Mouse (Mus musculus) layer of hippocampus, postnatal 36 days (tissue): ENCODE results near the gene Rcc1l. TPM values are rescaled to one million over a fixed set of nuclear protein-coding genes. Genes with fewer than 3 reads are reported as not detected.

Experiments
- DNase-seq, 2 experiments: peaks; one replicate each; pipeline ENCODE4 v3.0.0; 2022
- total RNA-seq, 2 experiments: library from RNA; stranded (reverse); gene quantifications; 2 replicates each; pipeline ENCODE4 v1.2.3; 2021

Rcc1l gene
- total RNA-seq, 2 experiments from 2014 or later, result 14.5 to 15.9 TPM

DNA sequence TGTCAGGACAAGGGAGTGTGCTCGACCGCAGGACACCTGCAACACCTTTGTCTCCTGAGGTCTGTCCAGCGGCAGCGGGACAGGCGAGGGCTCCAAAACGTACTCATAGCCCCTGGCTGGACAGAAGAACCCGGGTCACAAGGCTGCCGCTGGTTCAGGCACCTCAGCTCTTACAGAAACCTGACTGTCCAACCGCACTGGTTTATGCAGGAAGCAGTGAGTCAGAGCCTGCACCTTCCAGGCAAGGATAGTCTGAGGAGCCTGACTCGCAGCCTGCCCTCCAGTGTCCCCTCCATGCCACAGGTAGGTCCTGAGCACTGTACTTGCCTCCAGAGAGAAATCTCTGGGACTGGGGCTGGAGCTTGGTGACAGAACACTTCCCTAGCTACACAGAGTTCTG, 7.3 kb downstream of the Rcc1l start:
- no peak for DNase-seq

DNA sequence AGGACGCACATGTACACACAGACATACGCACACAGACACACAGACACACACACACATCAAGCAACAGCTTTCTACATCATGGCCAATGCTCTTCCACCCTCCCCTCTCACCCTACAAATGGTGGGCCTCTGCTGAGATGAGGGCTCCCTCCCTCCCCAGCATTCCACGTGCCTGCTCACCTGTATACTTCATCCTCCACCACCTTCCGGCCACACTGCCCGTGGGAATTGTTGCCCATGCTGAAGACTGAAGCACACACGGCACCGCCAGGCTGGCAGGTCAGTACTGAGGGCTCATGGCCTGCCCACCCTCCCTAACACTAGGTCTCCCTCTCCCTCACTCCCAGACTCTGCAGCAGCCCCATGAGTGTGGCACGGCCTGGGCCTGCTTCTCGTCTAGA, 8.5 kb downstream of the Rcc1l start:
- no peak for DNase-seq

DNA sequence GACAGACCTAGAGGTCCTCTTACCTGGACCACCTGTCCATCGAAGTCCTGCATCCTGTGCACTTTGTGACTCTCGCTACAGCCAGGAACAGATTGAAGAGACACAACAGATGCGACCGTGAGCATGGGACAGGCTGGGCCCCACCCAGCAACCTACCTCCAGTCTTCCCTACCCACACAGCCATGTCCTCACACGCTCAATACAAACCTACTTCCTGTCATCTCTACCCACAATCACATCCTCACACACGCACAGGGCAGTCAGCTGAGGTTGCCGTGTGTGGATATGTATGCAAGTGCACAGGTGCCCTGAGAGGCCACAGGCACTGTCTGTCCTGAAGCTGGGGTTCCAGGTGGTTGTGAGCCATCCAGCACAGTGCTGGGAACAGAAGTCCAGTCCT, 9.9 kb downstream of the Rcc1l start:
- DNase-seq, result no peak

DNA sequence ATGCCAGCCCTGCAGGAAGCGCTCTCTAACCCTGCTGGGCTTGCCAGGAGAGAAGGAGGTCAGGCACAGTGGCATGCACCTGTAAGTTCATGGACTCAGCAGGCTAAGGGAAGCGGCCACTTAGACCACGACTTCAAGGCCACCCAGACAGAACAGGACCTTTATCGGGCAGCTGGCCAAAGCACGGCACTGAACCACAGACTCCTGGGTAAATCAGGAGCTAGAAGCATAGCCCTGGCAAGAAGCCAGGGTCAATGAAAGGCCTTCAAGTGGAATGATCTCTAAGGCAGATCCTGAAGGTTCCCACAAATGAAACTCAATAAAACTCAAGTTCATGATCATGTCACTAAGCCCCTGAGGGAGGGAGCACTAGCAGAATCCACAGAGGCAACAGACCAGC, 11.9 kb downstream of the Rcc1l start:
- DNase-seq, result no peak

DNA sequence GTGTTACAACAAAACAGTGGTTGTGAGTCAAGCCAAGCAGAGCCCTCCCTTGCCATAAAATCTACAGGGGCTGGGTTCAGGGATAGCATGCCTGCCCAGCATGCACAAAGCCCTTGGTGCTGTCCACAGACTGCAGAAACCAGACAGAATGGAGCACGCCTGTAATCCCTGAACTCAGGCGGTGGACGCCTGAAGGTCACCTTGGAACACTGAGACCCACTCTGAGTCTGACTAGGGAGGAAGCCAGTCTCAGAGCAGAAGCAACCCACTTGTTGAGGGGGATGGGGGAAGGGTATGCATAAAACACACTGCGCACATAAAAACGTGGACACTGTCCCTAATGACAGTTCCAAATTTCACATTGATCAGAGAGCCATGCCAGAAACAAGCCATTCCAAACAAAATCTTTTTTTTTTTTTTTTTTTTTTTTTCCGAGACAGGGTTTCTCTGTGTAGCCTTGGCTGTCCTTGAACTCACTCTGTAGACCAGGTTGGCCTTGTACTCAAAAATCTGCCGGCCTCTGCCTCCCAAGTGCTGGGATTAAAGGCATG, 20.6 kb downstream of the Rcc1l start:
- no peak for DNase-seq

DNA sequence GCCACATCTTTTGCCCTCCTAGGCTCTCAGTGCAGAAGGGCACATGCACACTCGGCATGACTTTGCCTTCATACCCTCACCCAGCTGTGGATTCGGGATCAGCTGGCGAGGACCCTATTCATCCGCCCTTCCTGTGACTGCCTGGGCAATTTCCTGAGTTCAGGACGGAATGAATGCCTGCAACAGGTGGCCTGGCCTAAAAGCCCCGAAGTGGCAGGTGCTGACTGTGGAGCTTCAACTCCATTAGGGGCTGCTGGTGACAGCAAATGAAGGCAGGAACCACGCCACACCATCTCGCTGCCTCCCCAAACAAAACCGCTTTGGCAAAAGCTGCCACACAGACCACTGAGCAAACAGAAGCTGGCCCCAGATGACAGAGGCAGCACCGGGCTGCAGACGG, 24.7 kb downstream of the Rcc1l start:
- DNase-seq, result no peak

DNA sequence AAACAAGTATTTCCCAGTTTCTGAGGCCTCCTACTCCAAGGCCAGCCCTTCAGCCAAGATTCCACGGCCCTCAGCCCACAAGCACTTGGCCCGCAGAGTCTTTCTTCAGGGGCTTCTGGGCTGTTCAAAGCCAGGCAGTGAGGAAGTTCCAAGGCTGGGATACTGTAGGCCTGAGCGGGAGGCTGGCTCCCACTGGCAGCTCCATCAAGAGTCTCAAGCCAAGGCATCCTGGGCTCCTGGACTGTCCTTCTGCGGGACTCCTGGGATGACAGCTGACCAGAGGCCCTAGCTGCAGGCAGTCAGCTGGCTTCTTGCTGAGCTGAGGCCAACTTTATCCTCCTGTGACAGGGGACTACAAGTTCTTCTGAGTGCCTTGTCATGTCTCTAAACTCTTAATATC, 28.4 kb downstream of the Rcc1l start:
- DNase-seq, result no peak

DNA sequence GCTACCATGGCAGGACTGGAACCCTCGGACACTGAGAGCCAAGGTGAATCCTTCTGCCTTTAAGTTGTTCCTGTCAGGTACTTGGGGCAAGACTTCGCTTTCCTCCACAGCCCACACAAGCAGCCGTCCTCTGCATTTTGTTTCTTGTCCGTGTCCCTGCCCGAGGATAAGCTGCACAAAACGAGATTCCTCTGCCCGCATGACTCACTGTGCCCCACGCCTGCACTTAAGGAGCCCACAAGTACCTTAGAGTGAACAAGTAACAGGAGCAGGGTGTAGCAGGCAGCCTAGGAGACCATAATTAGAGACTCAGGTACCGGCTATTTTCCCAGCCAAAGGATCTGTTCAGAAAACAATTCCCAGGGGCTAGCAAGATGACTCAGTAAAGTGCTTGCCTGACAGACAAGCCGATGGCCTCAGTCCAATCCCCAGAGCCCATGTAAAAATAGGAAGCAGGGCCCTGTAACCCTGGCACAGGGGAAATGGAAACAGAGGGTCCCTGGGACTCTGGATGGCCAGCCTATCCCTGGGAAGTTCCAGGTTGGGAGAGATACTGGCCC, 29.3 kb downstream of the Rcc1l start:
- DNase-seq, result no peak

DNA sequence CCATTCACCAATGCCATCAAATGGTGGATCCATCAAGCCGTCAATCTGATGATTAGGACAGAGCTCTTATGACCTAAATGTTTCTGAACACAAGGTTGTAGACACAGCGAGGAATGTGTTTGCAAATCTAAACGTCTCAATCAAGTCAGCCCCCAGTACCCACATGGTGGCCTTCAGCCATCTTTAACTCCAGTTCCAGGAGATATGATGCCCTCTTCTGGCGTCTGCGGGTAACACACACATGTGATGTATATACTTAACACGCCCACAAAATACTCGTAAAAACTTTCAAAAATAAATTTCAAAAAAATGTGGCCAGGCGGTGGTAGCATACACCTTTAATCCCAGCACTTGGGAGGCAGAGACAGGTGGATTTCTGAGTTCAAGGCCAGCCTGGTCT, 31.6 kb downstream of the Rcc1l start:
- no peak for DNase-seq

DNA sequence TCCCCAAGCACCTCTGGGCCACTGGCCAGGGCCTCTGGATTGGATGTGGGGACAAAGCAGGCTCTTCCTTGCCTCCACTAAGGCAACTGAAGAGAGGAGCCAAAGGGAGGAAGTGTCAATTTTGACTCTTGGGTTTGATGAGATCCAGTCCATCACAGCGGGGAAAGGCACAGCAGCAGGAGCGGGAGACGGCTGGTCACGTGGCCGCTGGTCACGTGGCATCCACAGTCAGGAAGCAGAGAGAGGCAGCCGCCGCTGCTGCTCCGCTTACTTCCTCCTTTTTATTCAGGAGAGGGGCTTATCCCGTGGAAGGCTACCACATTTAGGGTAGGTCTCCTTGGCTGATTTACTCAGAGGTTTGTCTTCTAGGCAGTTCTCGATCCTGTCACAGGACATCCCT, 34.2 kb downstream of the Rcc1l start:
- no peak for DNase-seq

DNA sequence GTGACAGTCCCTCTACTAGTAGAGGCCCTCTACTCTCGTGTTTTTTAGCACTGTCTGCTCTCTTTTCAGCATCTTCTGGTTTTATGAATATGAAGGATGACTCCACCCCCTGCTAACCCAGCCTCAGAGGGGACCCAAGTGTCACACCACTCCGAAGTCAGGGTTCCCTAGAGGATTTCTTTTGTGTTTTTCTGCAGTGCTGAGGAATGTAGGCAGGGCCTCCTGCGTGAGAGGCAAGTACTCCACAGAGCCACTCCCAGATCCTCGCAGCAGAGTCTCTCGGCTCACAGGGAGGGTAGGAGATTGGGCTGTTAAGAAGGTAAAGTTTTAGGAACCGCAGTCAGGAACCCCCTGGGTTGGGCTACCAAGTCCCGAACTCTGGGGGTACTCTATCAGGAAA, 35.3 kb downstream of the Rcc1l start:
- no peak for DNase-seq

DNA sequence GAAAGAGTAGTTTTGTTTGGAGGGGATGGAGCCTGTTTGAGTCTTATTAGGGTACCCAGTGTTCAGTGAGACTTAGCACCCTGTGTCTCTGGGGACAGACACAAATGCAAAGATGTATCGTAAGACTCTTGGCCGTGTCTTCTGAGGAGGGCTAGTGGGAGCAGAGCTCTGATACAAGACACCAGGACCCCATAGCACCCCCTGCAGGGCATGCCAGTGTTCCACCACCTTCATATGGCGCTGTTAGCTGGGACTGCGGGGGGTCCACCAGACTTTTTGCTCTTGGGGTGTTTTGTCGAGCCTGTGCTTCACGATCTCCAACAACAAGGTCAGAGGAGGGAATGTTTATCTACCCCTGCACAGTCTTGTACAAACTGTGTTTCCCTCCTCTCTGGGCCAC, 37.1 kb downstream of the Rcc1l start:
- no peak for DNase-seq

DNA sequence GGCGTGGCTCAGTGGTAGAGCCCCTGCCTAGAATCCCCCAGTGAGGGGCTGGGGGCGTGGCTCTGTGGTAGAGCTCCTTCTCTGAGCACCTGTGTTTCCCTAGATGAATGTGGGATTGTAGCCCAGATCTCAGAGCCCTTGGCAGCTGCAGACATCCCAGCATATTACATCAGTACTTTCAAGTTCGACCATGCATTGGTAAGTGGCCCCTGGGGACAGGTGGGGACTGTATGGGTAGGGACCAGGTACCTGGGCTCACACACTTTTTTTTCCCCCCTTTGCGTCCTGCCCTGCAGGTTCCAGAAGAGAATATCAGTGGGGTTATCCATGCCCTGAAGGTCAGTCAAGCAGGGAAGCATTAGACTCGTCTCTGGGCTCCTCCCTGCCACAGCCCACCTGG, 38.6 kb downstream of the Rcc1l start:
- no peak for DNase-seq

DNA sequence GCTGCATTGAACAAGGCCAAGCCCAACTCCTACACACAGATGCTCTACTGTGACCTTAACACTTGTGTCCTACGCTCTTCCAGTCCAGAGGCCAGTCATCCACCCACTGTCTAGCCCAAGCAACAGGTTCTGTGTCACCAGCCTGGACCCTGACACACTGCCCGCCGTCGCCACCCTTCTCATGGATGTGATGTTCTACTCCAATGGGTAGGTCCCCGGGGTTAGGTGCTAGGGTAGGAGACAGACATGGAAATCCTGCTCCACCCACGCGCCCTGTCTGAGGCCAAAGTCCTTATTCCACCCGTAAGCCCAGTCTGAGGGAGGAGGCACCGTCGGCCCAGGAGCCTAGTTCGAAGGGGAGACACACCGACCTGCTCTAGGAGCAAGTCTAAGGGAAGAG, 40.6 kb downstream of the Rcc1l start:
- no peak for DNase-seq

DNA sequence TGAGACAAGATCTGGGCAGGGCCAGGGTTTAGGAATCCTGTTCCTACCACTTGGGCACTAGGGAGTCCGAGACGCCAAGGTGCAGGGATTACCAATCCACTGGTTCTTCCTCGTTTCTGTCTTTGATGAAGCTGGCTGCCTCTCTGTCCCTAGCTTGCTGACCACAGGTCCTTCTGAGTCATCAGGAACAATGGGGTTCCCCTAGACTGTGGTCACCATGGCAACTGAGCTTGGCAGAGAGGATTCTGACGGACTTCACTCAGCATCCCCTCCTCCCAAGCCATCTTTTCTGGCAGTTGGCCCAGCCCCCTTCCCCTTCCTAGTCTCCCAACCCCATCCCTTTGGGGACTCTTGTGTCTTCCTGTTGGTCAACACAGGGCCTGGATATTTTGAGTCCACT, 45.0 kb downstream of the Rcc1l start:
- no peak for DNase-seq

DNA sequence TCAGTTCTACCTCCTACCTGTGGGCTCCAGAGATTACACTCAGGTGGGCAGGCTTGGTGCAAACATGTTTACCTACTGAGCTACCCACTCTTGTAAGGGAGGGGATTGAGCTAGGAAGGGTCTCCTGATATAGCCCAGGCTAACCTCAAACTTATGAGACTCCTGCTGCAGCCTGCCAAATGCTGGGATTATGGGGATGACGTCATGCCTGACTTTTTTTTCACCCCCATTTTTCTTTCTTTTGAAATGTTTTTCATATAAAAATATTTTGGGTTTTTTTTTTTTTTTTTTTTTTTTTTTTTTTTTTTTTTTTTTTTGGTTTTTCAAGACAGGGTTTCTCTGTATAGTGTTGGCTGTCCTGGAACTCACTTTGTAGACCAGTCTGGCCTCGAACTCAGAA, 50.3 kb downstream of the Rcc1l start:
- DNase-seq, result no peak

DNA sequence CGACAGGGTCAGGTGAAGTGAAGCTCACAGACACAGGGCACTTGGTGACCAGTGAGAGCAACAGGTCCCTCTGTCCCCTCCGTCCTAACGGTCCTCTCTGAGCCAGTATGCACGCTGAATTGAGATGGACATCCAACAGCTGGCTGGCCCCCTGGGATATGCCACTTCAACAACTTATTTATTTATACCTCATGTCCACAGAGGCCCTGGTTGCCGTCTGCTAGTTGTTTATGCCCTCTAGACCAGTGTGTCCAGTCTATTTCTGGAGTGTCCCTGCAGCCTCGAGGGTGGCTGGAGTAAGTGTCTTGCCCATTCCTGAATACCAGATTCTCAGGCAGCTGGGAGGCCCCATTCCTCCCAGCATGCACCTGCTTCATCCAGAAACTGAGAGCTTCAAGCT, 52.7 kb downstream of the Rcc1l start:
- no peak for DNase-seq

DNA sequence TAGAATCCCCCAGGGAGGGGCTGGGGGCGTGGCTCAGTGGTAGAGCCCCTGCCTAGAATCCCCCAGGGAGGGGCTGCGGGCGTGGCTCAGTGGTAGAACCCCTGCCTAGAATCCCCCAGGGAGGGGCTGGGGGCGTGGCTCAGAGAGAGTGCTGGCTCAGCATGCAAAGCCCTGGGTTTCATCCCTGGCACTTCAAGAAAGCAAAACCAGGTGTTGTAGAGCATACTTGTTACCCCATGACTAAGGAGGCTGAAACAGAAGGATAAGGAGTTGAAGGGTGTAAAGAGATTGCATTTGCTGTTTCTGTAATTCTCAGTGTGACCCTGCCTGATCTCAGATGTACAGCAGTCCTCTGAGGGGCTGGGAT, 54.7 kb downstream of the Rcc1l start:
- DNase-seq, result no peak

DNA sequence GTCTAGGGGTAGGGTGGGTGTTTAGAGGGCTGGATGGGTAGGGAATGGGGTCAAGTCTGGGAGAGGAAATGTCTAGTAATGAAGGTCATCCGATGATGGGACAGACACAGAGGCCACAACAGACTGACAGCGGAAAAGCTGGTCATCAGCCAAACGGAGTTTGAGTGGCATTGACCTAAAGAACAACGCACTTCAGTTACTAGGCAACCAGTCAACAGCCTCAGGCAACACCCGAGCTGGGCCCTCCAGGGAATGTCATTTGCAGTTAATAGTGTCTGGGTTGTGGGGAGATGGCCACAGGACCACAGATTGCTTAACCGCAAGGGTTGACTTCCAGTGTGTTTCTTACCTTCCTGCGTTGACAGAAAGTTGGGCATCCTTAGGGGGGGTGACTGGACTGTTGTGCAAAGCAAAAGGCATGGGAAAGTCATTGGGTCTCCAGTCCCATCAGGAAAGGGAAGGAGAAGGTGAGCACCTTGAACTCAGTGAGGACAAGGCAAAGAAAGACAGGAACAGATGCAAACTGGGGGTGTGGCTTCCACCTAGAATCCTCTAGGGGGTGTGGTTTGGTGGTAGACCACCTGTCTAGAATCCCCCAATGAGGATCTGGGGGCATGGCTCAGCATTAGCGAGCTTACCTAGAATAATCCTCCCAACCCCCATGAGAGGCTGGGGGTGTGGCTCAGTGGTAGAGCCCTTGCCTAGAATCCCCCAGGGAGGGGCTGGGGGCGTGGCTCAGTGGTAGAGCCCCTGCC, 55.3 kb downstream of the Rcc1l start:
- DNase-seq, result no peak

DNA sequence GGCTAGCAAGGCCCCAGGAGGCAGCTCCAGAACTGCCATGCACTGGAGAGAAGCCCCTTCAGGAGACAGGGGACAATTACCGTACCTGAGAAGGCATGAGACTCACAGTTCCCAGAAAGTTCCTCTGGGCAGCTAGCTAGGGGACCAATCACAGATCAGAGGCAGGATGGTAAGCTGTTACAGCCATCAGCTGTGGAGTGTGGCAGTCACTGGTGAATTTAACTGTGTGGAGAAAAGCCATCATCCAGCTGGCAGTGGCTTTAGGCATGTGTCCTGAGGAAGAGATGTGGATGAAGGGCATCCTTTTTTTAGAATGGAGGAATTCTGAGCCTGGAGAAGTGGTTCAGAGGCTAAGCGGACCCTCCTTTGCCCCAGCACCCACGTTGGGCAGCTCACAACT, 56.4 kb downstream of the Rcc1l start:
- no peak for DNase-seq

DNA sequence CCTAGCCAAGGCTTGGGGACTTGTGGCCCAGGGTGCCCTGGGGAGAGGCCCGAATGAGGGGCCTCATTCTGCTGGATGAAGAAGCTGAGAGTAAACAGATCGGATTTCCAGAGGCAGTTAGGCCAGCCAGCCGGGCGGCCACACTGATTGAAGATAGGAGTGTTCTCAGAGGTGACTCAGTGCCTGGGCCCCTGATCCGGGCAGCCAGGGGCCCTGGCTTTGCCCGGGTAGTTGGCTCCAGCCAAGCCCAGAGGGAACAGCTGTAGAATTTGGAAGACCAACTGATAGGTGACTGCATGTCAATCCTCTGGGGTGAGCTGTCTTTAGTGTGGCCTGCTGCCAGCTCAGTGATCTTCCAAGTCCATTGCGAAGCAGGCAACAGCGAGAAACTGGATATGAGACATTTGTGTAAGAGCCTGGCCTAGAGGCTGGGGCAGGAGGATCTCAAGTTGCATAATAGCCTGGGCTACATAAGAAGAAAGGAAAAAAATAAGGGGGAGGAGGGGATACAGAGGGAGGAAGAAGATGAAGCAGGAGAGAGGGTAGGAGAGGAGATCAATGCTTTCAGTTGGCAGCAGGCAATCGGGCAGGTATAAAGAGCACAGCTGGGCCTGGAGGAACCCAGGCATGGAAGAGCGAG, 57.0 kb downstream of the Rcc1l start:
- no peak for DNase-seq

DNA sequence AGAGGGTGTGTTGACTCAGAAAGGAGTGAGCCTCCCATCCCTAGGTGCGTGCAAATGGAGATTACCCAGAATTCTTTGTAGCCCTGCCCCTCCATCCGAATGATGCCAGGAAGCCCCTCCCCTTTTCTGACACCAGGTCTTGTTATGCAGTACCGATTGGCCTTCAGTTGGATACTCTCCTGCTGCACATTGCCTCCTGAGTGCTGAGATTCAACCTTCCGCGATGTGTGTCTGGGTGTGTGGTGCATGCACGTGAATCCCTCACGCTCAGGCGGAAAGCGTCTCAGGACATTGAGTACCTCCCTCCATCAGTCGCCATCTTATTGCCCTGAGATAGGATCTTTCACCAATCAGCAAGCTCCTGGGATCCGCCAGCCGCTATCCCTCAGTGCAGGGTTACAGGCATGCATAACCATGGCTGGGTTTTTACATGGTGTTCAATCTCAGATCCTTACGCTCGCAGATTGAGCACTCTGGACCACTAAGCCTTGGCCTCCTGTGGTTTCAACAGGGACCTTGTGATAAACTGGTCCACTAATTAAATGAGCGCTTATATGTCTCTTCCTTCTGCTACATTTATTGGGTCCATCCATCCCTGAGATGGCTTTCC, 57.7 kb downstream of the Rcc1l start:
- DNase-seq, result no peak

DNA sequence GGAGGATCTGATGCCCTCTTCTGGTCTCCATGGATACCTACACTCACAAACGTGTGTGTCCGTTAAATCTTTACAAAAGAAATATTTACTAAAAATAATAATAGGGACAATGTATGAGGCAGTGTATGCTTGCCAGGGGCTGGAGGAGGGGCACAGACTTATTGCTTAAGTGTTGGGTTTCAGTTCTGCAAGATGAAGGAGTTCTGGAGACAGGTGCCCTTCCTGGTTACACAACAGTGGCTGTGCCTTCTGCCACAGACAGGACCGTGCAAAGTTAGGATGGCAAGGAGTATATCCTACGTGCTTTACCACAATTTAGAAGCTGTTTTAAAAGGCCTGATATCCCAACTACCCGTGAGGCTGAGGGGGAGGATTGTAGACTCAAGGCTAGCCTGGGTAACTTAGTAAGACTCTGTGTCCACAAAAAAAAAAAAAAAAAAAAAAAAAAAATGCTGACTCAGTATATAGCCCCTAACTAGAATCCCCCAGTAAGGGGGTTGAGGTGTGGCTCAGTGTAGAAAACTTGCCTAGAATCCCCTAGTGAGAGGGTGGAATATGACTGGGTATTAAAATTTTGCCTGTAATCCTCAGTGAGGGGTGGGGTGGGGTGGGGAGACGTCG, 60.8 kb downstream of the Rcc1l start:
- DNase-seq, result no peak
